Mouse (Mus musculus): ENCODE measurements around the gene Cdh4. TPM values are rescaled to one million over a fixed set of nuclear protein-coding genes. Genes with fewer than 3 reads are reported as not detected.

Gene Cdh4
- total RNA-seq, 2 experiments from 2014 or later: 19.0 to 31.0 TPM

- DNase-seq (ENCODE audit: low spot score in 2 of 2): no peak
- intact Hi-C loops (cut with DNase I): no loop called here
Measured at GRCm38 (mm10) chr2:179580415-179580814, 138.2 kb downstream of the Cdh4 start.

- DNase-seq (ENCODE audit: low spot score in 2 of 2): no peak
- intact Hi-C loops (cut with DNase I): no loop called here
Measured at GRCm38 (mm10) chr2:179581058-179581457, 138.8 kb downstream of the Cdh4 start.

- intact Hi-C loops (cut with DNase I): no loop called here
Measured at GRCm38 (mm10) chr2:179582966-179583365, 140.7 kb downstream of the Cdh4 start.

GRCm38 (mm10) chr2:179584672-179585071 is 142.4 kb downstream of the Cdh4 start:
- no peak for DNase-seq (ENCODE audit: low spot score in 2 of 2)
- intact Hi-C loops (cut with DNase I): no loop called here

More at GRCm38 (mm10) chr2:179582966-179583365, 140.7 kb downstream of the Cdh4 start:
- DNase-seq (ENCODE audit: low spot score in 2 of 2): no peak

- intact Hi-C loops (cut with DNase I): no loop called here
- peak; percentile 61 to 62 for DNase-seq (ENCODE audit: low spot score in 2 of 2)
Measured at GRCm38 (mm10) chr2:179586436-179586835, 144.2 kb downstream of the Cdh4 start.

- DNase-seq (ENCODE audit: low spot score in 2 of 2): no peak
- intact Hi-C loops (cut with DNase I): no loop called here
Measured at GRCm38 (mm10) chr2:179587069-179587468, 144.8 kb downstream of the Cdh4 start.

GRCm38 (mm10) chr2:179591661-179592060 is 149.4 kb downstream of the Cdh4 start:
- intact Hi-C loops (cut with DNase I): no loop called here
- no peak for DNase-seq (ENCODE audit: low spot score in 2 of 2)

GRCm38 (mm10) chr2:179595013-179595412 is 152.8 kb downstream of the Cdh4 start:
- no peak for DNase-seq (ENCODE audit: low spot score in 2 of 2)
- intact Hi-C loops (cut with DNase I): no loop called here

GRCm38 (mm10) chr2:179598886-179599285 is 156.7 kb downstream of the Cdh4 start:
- DNase-seq (ENCODE audit: low spot score in 2 of 2): peak; percentile 29 to 41
- intact Hi-C loops (cut with DNase I): no loop called here

- no peak for DNase-seq (ENCODE audit: low spot score in 2 of 2)
- intact Hi-C loops (cut with DNase I): no loop called here
Measured at GRCm38 (mm10) chr2:179599886-179600285, 157.7 kb downstream of the Cdh4 start.

GRCm38 (mm10) chr2:179600347-179600746 is 158.1 kb downstream of the Cdh4 start:
- intact Hi-C loops (cut with DNase I): no loop called here
- DNase-seq (ENCODE audit: low spot score in 2 of 2): no peak

- intact Hi-C loops (cut with DNase I): no loop called here
Measured at GRCm38 (mm10) chr2:179601167-179601566, 158.9 kb downstream of the Cdh4 start.

GRCm38 (mm10) chr2:179604746-179605145 is 162.5 kb downstream of the Cdh4 start:
- DNase-seq (ENCODE audit: low spot score in 2 of 2): no peak
- intact Hi-C loops (cut with DNase I): no loop called here

More at GRCm38 (mm10) chr2:179601167-179601566, 158.9 kb downstream of the Cdh4 start:
- DNase-seq (ENCODE audit: low spot score in 2 of 2): no peak

GRCm38 (mm10) chr2:179605255-179605654 is 163.0 kb downstream of the Cdh4 start:
- intact Hi-C loops (cut with DNase I): no loop called here
- no peak for DNase-seq (ENCODE audit: low spot score in 2 of 2)

GRCm38 (mm10) chr2:179606341-179606740 is 164.1 kb downstream of the Cdh4 start:
- intact Hi-C loops (cut with DNase I): no loop called here

GRCm38 (mm10) chr2:179615906-179616305 is 173.7 kb downstream of the Cdh4 start:
- DNase-seq (ENCODE audit: low spot score in 2 of 2): no peak
- intact Hi-C loops (cut with DNase I): no loop called here

More at GRCm38 (mm10) chr2:179606341-179606740, 164.1 kb downstream of the Cdh4 start:
- DNase-seq (ENCODE audit: low spot score in 2 of 2): no peak

GRCm38 (mm10) chr2:179623643-179624473 is 181.6 kb downstream of the Cdh4 start:
- no peak for DNase-seq (ENCODE audit: low spot score in 2 of 2)
- intact Hi-C loops (cut with DNase I): no loop called here

GRCm38 (mm10) chr2:179627563-179627962 is 185.3 kb downstream of the Cdh4 start:
- DNase-seq (ENCODE audit: low spot score in 2 of 2): no peak
- intact Hi-C loops (cut with DNase I): no loop called here

- DNase-seq (ENCODE audit: low spot score in 2 of 2): no peak
- intact Hi-C loops (cut with DNase I): no loop called here
Measured at GRCm38 (mm10) chr2:179630720-179631119, 188.5 kb downstream of the Cdh4 start.

- DNase-seq (ENCODE audit: low spot score in 2 of 2): no peak
- intact Hi-C loops (cut with DNase I): no loop called here
Measured at GRCm38 (mm10) chr2:179640576-179641301, 198.5 kb downstream of the Cdh4 start.
